Mouse (Mus musculus) CH12.LX (cell line): Measurements from ENCODE around the gene Pknox2.

ENCODE experiments used
- BHLHE40 ChIP-seq: IDR thresholded peaks from 2 replicates; pipeline ENCODE4 v1.6.1; 2011; ENCODE audit warnings: mild to moderate bottlenecking, low read depth, low read length, improper control_type of control experiment
- CTCF ChIP-seq, 2 experiments: IDR thresholded peaks in 1 of 2; conservative IDR thresholded peaks in 1 of 2; 2 replicates each; pipeline ENCODE4 v1.5.1; 2011 to 2012; ENCODE audit warnings: low read depth in 2 of 2, low read length in 2 of 2, improper control_type of control experiment in 1 of 2, inconsistent platforms in 1 of 2, mild to moderate bottlenecking in 1 of 2, moderate library complexity in 1 of 2
- E2F4 ChIP-seq: IDR thresholded peaks from 2 replicates; pipeline ENCODE4 v1.6.1; 2011; ENCODE audit warnings: low read depth, low read length, improper control_type of control experiment; ENCODE audit not compliant: insufficient replicate concordance
- EP300 ChIP-seq: IDR thresholded peaks from 2 replicates; pipeline ENCODE4 v1.6.1; 2011; ENCODE audit warnings: low read length, improper control_type of control experiment
- MAFK ChIP-seq: IDR thresholded peaks from 2 replicates; pipeline ENCODE4 v1.6.1; 2011; ENCODE audit warnings: low read length, improper control_type of control experiment; ENCODE audit not compliant: insufficient replicate concordance
- MAX ChIP-seq: IDR thresholded peaks from 2 replicates; pipeline ENCODE4 v1.6.1; 2011; ENCODE audit warnings: low read length, improper control_type of control experiment
- PAX5 ChIP-seq: IDR thresholded peaks from 2 replicates; pipeline ENCODE4 v1.6.1; 2012; ENCODE audit warnings: low read length, inconsistent platforms, mixed read lengths
- POLR2A ChIP-seq: IDR thresholded peaks from 2 replicates; pipeline ENCODE4 v1.6.1; 2011; ENCODE audit warnings: low read depth, mild to moderate bottlenecking, improper control_type of control experiment, low read length
- USF1 ChIP-seq: IDR thresholded peaks from 2 replicates; pipeline ENCODE4 v1.6.1; 2014; ENCODE audit warnings: low read depth, mild to moderate bottlenecking, inconsistent platforms, low read length, improper control_type of control experiment
- ZKSCAN1 ChIP-seq: IDR thresholded peaks from 2 replicates; pipeline ENCODE4 v1.6.1; 2012; ENCODE audit warnings: low read depth, inconsistent platforms, low read length, improper control_type of control experiment, borderline replicate concordance

DNA sequence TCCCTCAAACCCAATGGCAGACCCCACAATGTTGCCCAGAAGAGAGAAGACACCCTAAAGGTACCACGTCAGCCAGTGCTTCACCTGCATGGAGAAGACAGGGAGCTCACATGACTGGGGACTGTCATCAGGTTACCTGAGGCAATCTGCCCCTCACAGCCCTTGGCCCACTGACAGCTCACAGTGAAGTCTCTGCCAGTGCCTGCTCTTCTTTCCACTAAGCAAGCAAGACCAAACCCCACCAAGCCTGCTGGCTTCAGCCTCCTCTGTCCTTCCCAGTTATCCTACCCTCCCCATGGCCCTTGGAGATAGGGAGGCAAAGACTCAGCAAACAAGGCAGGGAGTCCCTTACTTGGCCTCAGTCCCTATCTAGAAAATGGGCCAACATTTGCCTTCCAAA lies 24.8 kb downstream of the Pknox2 start:
- no peak for TF ChIP-seq CTCF (conservative IDR thresholded peaks at IDR 0.05 in 1 of 2, IDR thresholded peaks at IDR 0.05 in 1 of 2; ENCODE audit: low read depth in 2 of 2, low read length in 2 of 2)
- TF ChIP-seq POLR2A: no peak
- no peak for TF ChIP-seq E2F4
- no peak for TF ChIP-seq MAFK
- TF ChIP-seq BHLHE40: no peak
- TF ChIP-seq EP300: no peak
- TF ChIP-seq ZKSCAN1: no peak
- TF ChIP-seq USF1: no peak
- no peak for TF ChIP-seq MAX
- TF ChIP-seq PAX5: no peak
